Mouse (Mus musculus): ENCODE results near the gene Serpinc1.
A peak's percentile ranks its signal among the peaks of the same experiment; 100 is the strongest.
"Not testable (repeated sequence)": the region's sequence is repeated elsewhere in the genome, so short reads cannot be mapped to it uniquely, and the experiment has no call there.

Serpinc1 gene

DNA sequence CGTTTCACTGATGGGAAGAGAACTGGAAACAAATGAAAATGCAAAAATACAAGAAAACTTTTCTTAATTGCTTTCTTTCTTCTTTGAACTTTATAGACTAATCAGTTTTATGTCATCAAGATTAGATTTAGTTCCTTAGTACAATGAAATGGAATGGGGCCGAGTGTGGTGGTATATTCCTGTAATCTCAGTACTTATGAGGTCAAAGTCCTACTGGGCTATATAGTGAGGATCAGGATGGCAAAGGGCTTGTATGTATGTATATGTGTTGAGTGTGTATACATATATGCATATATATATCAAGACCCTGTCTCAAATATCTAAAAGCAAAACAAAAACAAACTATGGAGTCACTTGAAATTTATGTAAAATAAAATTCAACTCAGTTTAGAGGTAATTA lies 38.0 kb downstream of the Serpinc1 start:
- ATAC-seq (ENCODE audit: insufficient number of reproducible peaks, low FRiP score, low TSS enrichment) = no peak

DNA sequence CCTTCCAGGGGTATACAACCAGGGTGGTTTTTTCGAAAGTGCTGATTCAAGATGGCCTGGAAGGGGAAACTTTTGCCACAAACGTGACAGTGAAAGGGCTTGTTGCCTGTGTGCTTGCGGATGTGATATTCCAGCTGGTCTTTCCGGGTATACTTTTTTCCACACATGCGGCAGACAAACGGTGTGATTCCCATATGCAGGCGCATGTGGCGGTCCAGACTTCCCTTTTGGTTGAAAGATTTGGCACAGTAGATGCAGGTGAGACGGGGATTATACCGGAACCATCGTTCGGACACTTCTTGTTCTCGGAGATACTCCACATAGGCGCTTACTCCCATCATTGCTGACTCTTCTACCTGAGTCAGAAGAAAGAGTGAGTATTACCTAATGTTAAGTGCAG lies 41.7 kb downstream of the Serpinc1 start:
- no peak for ATAC-seq (ENCODE audit: insufficient number of reproducible peaks, low FRiP score, low TSS enrichment)

DNA sequence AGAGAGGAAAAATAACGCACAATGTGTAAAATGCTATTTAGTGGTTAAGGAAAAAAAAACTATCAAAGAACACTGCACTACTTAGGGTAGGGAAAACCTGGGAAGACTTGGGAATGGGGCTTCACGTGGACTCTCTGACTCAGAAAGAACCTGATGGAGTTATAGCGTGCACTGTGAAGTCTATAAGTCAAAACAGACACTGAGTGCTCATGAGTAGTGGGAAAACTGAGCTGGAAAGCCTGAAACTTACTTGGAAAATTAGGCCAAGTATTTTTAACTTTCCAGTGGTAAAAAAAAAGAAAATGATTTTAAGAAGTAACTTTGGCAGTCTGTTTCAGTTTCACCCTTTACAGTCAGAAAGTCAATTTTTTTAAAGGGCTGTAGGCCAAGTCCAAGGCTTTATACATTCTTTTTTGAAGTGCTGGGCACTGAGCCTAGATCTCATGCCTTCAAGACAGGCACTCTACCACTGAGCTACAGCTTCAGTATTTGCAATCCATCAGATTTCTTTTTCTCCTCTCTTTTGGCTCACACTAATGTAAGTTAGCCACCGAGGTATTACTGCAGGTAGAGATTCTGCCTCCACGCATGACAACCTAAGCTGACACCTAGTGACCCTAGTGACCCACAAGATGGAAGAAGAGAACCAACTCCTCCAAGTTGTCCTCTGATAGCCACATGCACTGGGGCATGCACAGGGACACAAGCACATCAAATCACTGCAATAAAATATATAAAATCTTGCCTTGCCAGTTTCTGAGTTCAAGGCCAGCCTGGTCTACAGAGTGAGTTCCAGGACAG lies 47.2 kb downstream of the Serpinc1 start:
- no peak for ATAC-seq (ENCODE audit: insufficient number of reproducible peaks, low FRiP score, low TSS enrichment)

DNA sequence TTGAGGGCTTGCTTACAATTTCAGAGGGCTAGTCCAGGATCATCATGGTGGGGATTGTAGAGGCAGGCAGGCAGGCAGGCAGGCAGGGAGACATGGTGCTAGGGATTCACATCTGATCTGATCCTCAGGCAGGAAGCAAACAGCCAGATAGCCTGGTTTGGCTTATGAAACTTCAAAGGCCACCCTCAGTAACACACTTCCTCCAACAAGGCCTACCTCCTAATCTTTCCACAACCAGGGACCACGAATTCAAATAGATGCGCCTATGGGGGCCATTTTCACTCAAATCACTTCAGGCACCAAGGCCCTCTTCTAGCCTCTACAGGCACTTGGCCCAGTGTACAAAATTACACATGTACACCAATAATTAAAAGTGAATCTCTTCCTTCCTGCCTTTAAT lies 48.8 kb downstream of the Serpinc1 start:
- ATAC-seq (ENCODE audit: insufficient number of reproducible peaks, low FRiP score, low TSS enrichment) = no peak

DNA sequence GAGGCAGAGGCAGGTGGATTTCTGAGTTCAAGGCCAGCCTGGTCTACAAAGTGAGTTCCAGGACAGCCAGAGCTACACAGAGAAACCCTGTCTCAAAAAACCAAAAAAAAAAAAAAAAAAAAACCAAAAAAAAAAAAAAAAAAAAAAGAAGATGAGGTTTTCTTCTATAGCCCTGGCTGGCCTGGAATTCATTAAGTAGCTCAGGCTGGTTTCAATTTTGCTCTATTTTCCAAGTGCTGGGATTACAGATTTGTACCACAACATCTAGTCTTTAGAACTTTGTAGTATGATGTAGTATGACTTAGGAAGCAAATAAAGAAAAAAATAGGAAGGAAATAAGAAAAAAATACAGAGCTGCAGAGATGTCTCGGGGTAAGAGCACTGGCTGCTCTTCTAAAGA lies 50.0 kb downstream of the Serpinc1 start:
- not testable (repeated sequence) for ATAC-seq (ENCODE audit: insufficient number of reproducible peaks, low FRiP score, low TSS enrichment)

DNA sequence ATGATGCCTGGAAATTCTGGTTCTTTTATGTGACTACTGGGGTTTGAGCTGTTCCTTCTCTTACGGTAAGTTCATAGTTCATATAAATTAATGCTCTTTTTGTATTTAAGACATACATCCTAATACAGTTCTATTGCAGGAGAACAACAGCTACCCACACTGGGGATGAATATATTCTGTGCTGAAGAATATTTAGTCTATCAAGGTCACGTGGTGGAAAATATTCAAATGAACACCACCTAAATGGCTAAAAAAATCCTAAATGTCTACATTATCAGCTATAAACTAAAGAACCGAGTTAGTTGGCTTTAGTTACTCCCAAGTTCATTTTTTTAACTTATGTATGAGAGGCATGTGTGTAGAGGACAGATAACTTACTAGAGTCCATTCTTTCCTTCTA lies 51.7 kb downstream of the Serpinc1 start:
- ATAC-seq (ENCODE audit: insufficient number of reproducible peaks, low FRiP score, low TSS enrichment) = no peak

DNA sequence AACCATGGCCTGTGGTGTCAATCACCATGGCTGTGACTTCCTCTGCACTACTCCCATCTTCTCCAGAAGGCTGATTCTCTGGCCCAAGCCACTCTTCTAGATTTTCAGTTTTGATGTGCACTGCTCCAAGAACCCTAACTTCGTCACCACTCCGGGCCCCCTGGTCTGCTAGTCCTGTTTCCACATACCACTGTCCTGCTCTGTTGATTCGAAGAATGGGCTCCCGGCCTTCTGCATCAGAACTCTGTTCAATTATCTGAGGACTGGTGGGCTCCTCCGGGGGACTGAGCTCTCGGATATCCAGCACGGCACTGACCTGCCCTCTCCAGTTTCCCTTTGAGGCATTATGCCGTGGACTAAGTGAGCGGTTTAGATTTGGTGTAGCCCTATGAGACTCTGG lies 53.5 kb downstream of the Serpinc1 start:
- ATAC-seq (ENCODE audit: insufficient number of reproducible peaks, low FRiP score, low TSS enrichment) = no peak

DNA sequence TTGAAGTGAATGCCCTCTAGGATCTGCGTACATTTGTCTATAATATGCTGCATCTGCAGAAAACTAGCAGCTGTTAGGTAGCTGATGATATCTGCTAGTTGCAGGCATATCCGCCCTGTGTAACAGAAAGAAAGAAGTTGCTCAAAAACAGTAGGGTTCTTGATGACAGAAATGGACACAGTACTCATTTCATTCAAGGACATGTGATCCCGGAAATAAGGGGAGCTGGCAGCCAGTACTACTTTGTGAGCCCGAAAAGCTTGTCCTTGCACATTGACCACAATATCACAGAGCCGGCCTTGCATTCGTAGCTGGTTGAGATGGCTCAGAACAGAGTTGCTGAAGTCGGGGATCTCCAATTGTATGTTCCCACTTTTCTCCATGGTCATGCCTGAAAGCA lies 54.0 kb downstream of the Serpinc1 start:
- ATAC-seq (ENCODE audit: insufficient number of reproducible peaks, low FRiP score, low TSS enrichment) = no peak

DNA sequence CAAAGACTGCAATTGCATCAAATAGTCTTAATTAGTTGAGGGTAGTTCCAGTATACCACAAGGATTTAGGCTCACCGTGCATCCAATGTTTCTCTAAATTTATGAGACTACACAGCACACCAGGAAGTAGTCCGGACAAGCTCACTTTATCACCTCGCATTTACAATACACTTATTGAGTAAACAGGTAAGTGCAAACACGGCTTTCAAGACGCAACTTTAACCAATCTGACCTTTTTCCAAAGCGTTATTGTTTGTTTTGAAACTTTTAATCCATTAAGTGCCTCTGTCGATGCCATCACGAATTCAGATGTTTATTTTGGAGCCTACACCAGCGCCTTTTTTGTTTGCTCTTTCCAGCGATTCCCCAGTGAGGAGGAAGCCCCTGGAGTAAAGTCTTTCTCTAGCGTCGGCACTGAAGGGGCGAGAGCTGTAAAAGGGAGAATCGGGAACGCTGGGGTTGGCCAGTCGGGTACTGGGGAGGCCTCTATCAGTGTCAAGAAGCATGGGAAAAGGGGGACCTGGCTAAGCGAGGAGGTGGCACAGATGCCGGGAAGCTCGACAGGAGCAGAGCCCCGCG lies 55.6 kb downstream of the Serpinc1 start:
- no peak; the same call in 1 of the 2 replicates for ATAC-seq (ENCODE audit: insufficient number of reproducible peaks, low FRiP score, low TSS enrichment)

DNA sequence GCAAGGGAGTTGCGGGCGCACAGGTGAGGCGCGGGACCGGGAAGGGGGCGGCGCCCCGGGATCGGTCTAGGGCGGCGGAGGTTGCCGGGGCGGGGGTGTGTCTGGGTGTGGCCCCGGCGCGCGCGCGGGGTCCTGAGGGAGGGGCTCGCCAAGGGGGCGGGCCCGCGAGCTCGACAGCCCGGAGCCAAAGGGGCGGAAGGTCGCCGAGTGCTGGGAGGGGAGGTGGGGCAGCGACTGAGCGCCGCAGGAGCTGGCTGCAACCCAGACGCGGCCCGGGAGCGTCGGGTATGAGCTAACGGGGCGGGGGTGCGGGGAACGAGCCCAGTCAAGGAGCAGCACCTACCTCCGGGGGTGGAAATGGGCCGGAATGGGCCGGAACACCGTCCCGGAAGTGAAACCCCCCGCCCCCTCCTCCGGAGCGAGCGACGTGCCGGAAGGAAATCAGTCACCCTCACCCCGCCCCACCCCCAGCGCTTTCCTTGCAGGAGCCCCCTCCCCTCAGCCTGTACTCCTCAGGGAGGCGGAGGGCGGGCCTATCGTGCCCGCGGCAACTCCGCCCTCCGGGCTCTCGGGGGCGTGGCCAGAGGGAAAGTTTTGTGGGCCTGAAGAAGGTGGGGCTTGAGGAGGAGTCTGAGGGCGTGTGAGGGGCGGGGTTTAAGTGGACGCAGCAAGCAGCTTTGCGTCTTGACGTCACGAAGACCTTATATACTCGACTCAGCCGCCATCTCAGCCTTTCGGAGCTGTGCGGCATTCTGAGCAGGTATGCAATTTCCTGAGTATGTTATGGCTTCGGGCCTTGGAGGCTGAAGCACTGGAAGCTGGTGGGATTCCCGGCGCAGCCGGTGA lies 56.3 kb downstream of the Serpinc1 start, which contains the start of gene Zbtb37:
TSS of gene Zbtb37 (minus strand) at position 415 of the 846 bp plus-strand sequence.
- peak; percentile 87 for ATAC-seq (ENCODE audit: insufficient number of reproducible peaks, low FRiP score, low TSS enrichment)

DNA sequence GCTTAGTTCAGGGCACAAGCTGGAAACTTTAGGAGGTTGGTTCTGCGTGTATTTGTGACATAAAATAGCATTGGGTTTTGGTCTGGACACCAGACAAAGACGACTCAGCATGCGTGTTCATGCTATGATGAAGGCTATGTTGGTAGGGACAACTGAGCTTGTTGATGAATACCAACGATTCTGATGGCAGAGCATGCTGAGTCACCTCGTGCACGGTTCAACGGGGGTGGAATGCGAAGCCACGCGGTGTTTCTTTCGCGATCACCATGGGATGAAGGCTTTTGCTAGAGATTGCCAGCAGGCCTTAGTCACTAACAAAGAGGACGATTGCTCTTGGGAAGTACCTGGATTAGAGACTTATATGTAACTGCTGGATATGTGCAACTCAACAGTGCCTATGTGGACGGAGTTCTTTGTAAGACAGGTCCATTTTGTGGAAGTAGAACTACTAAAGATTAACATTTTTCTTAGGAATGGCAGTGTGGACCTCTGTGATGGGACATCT lies 56.9 kb downstream of the Serpinc1 start:
- peak; percentile 27; the same call in 1 of the 2 replicates for ATAC-seq (ENCODE audit: insufficient number of reproducible peaks, low FRiP score, low TSS enrichment)

DNA sequence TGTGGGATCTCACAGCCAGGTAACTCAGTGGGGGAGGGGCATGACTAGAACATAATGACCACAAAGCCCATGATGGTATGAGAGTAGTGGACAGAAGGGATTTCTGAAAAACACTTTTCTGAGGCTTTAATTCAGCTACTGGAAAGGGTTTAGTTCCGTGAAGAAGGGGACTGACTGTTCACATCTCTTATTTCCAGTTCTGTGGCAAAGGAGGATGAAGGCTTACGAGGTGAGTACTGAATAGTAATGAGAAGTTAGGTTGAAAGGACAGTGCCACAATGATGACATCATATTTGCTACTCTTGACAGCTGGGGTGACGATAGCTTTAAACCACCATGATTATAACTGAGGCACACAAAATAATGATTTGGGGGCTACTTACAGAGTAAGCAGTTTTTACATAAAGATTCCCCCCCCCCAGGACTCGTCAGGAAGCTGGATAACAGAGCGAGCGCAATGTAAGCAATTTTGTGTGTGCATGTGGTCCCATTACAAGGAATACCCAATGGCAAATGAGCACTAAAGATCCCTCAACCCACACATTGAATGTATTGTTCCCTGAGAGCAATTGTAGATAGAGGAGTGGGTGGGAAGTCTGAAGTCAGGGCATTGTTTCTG lies 57.5 kb downstream of the Serpinc1 start:
- 0 out of 2 replicates have a peak, but pooled peaks have one; percentile 6 for ATAC-seq (ENCODE audit: insufficient number of reproducible peaks, low FRiP score, low TSS enrichment)

DNA sequence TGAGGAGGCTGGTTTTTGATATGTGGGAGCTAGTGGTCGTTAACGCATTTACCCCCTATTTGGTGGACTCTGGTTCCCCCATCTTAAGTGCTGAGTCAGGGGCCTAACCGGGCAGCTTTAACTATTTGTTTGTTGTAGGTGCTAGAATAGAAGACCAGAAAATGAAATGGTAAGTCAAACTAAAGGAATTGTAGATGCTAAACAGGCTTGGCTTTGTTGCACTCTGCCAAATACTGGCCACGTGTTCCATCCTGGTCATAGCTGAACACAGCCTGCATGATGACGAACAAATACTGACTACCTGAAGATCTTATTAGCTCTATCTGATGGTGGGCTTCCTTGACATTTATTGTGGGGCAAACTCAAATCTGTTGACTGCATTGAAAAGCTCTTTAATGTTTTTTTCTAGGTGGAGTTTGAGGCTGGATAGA lies 58.0 kb downstream of the Serpinc1 start:
- ATAC-seq (ENCODE audit: insufficient number of reproducible peaks, low FRiP score, low TSS enrichment) = no peak

DNA sequence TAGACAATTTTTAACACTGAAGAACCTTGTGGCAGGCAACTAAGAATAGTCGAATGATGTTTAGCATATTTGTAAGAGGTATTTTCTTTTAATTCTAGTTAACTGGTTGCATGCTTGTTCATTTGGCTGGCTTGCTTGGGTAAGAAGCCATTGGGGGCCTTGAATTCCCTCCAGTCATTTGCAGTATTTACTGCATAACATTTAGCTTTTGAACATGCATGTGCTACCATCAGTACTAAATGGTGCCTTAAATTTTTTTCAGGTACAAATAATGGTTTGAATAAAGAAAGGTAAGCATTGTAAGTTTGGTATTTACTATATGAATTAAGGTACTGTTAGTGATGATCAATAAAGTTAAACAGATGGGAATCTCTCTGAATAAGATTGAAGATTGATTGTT lies 58.6 kb downstream of the Serpinc1 start:
- ATAC-seq (ENCODE audit: insufficient number of reproducible peaks, low FRiP score, low TSS enrichment) = no peak

DNA sequence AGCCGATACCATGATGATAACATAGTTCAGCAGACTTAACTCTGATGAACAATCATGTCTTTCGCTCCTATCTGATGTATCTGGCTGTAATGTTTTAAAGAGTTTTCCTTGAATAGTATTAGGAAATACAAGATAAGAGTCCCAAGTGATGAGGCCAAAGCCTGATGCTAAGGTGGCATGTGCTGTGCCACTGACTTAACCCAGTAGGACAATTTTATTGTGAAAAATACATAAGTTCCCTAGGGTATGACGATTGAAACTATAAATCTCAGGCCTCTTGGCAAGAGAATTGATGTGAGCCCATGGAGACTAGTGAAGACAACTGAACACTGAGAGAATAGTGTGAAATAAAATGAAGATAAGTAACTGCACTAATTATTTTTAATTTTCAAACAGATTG lies 59.2 kb downstream of the Serpinc1 start:
- ATAC-seq (ENCODE audit: insufficient number of reproducible peaks, low FRiP score, low TSS enrichment) = no peak

DNA sequence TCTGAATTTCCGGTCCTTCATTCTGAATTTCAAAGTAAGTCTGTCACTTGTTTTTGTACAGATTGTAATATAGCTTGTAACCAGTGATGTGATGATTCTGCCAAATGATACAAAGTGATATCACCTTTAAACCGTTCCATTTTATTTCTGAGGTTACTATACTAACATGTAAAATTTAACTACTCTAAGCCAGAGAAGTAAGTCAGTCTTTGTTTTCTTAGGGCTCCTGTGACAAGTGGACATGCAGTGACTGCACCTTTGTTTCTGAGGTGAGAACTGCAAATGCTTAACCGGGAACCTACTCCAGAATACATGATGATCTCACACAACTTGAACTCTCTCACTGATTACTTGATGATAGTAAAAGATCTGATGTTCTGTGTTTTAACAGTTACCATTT lies 59.6 kb downstream of the Serpinc1 start:
- no peak for ATAC-seq (ENCODE audit: insufficient number of reproducible peaks, low FRiP score, low TSS enrichment)

DNA sequence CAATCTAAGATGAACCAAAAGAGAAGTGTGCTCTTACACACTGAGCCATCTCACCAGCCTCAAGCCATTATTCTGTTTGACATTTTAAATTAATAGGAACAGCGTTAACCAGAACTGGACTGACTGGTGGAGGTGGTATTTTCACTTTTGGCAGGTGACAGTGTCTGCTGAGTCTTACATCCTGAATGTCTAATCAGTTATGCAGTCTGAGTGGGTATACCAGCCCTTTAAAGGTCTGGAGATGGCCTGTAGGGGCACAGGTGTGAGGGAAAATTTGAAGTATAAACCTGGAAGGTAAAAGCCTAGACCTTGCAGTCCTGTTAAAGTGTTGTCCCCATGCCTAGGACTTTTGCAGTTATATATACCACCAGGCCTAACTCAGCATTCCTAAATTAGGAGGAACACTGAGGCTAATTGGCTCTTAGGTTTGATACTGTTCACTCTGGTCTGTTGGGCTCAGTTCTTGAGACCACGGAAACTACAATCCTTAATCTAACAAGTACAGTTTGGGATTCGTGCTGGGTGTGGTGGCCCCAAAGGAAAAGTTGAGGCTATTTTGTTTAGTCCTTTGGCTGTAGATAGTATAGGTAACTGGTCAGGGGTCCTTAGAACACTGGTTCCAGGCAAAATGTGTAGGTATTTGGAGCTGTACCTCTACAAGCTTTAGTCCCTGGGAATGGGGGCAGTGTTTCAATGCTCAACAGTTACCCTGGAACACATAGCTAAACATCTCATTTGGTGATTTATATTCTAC lies 60.8 kb downstream of the Serpinc1 start:
- no peak for ATAC-seq (ENCODE audit: insufficient number of reproducible peaks, low FRiP score, low TSS enrichment)

DNA sequence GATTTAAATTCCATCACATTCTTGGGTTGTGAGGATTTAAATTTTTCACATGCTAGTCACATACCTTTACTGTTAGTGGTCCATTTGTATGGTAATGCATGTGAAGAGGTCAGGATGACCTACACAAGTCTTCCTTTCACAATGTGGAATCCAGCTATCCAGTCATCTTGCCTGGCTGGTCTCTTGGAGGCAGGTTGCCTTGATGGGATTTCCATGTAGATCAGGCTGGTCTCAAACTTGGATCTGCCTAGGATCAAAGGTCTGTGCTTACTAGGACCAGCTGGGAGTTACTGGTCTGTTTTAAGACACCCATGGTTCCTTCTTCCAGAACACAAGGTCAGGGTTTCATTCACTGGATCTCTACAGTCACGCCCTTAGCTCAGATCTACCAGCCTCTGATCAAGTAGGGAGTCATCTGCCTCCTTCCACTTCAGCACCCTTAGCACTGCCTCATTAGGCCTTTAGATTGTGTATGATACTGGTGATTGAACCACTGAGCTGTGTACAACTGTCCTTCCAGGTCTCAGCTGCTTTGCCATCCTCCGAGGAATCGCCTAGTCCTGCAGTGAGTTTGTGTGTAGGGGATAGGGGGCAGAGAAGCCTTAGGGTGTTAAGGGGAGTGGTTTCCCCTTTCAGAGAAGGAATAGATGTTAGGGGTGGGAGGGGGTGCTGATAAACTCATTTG lies 61.5 kb downstream of the Serpinc1 start:
- ATAC-seq (ENCODE audit: insufficient number of reproducible peaks, low FRiP score, low TSS enrichment) = no peak

DNA sequence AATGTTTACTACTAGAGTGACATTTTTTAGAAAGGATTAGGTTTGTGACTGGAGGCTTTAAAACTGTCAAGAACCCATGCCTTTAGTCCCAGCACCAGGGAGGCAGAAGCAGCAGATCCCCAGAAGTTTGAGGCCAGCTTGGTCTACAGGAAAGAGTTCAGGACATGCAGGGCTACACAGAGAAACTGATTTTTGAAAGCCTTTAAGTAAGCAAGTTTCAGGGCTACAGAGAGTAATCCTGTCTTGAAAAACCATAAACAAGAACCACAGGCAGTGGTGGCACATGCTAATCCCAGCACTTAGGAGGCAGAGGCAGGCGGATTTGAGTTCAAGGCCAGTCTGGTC lies 62.0 kb downstream of the Serpinc1 start:
- ATAC-seq (ENCODE audit: insufficient number of reproducible peaks, low FRiP score, low TSS enrichment) = no peak

Data from cerebellum, adult (tissue).